Mouse (Mus musculus) retina, postnatal 7 days (tissue): Measurements from ENCODE around the gene Hnrnpr.

Experiments used
- DNase-seq: peaks from one replicate; pipeline ENCODE4 v3.0.0-alpha.2; 2012; ENCODE audit warnings: low read depth, low spot score

Hnrnpr gene

GRCm38 (mm10) chr4:136308355-136308754 is 2.4 kb upstream of the Hnrnpr start:
- no peak for DNase-seq

GRCm38 (mm10) chr4:136309780-136310179 is 962 bp upstream of the Hnrnpr start:
- DNase-seq, result no peak

DNA sequence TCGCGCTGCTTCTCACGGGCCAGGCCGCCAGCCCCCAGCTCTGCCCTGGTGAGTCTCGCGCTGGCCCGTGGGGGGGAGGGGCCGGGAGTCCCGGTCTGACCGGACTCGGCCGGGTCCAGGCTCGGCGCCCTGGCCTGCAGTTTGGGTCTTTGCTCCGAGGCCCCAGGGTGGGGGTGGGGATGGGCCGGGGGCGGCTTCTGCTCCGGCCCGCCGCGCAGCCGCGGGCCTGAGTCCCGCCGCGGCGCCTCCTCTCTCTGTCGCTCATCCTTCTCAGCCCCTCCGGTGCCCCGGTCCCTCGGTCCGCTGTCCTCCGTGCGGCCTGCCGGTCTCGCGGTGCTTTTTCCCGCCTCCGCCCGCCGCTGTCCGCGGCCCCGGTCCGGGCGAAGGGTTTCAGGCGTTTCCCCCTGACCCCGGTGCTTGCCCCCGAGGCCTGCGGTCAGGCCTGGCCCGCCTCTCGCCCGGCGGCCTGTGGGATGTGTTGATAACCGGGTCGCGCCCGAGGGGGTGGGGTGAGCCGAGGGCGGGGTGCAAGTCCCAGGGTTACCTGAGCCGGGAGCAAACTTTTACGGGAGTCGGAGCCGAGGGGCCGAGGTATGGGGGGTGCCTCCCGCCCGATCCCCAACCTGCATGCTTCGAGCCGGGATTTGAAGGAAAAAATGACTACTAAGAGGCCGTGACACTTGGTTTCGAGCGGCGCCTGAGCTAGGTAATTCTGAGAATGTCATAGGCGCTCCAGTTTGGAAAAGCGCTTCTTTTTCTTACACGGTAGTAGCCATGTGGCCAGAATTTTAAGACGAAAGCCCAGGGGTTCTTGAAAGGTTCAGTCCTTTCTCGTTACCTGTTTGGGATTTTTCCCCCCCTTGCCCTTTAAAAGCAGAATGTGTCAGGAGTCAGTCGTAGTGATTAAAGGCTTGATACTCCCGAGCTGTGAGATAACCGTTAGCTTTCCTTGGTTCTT is 579 bp downstream of the Hnrnpr start:
- no peak for DNase-seq

DNA sequence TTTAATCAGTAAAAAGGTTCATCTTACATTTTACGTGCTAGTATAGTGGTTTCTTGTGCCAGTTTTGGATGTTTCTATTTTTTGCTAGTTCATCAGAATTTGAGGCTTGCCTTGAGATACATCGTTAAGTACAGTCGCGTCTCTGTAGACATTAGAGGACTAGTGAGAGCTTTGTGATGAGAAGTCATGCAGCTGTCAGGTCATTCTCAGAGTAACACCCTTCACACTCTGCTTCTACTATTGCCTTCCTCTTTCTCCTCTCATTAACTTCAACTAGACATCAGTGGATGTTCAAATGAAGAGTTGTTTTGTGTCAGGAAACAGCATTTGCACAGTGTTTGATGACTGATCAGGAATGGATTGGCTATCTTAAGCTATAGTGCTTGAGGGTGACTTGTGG is 1.9 kb downstream of the Hnrnpr start:
- DNase-seq, result no peak

- no peak for DNase-seq
These were observed 6.9 kb downstream of the Hnrnpr start for GRCm38 (mm10) chr4:136317667-136318066.

GRCm38 (mm10) chr4:136320016-136320415 is 9.3 kb downstream of the Hnrnpr start:
- no peak for DNase-seq

DNA sequence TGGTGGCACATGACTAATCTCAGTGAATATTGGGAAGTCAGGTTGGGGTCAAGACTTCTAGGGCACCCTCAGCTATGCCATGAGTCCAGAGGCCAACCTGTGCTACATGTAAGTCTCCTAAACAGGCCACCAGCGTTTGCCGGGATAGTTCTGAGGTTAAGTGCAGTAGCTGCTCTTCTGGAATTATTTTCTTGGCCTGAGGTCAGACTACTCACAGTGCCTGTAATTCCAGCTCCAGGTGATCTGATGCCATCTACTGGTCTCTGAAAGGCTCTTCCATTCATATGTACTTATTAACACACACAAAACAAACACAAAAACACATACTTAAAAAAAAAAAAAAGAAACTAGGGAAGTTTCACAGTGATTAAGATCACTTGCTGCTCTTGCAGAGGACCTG is 13.5 kb downstream of the Hnrnpr start:
- DNase-seq, result no peak

- no peak for DNase-seq
These were observed 16.5 kb downstream of the Hnrnpr start for GRCm38 (mm10) chr4:136327238-136327637.

GRCm38 (mm10) chr4:136328115-136328514 is 17.4 kb downstream of the Hnrnpr start:
- DNase-seq, result no peak

- no peak for DNase-seq
These were observed 21.0 kb downstream of the Hnrnpr start for GRCm38 (mm10) chr4:136331709-136332108.

- DNase-seq, result no peak
These were observed 22.4 kb downstream of the Hnrnpr start for GRCm38 (mm10) chr4:136333191-136333590.

DNA sequence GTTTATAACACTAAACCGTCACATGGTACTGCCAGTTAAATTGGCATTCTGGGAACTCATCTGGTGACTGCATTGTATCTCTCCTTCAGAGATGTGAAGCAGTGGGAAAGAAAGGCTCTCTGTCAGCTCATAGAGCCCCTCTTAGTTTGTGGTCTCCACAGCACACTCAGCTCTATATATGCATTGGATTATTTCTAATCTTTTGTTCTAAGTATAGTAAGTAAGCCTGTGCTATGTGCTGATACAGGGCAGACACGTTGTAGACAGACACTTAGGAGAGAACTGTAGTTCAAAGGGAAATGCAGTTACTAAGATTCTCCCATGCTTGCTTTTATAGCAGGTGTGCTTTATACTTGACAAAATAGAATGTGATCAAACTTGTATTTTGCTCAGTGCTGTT is 24.3 kb downstream of the Hnrnpr start:
- no peak for DNase-seq

GRCm38 (mm10) chr4:136337129-136337528 is 26.4 kb downstream of the Hnrnpr start:
- DNase-seq, result no peak

DNA sequence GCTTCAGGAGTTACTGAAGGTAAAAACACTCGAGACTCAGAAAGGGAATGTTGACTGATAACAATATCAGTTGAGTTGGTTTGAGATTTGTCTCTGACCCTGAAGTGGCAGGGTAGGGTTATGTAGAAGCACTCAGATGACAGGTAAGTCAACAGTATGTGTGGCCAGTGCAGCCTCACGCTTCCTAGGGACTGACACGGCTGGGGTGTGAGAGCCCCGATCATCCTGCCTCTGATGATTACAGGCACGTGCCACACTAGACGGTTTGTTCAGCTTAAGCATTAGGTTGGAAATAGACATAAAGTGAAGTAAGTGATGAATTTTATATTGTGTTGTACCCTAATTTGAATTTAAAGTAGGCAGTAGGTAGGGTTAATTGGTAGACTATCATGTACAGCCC is 38.9 kb downstream of the Hnrnpr start:
- DNase-seq, result no peak

DNA sequence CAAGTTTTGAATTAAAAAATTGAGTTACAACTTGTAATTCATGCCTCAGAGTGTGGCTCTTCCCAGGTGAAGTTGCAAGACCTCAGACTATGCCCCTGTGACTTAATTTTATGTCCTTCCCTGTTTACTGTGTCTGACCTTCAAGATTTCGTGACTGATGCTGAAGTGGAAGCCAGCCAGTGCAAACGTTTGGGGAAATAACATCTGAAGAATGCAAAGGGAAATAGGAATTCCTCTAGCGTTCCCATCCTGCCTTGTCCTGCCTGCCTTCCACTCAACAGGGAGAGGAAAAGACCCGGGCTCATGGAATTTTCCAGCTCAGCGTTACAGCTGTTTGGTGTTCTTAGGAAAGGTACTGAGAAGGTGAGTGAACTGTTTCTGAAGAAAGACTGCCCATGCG is 46.3 kb downstream of the Hnrnpr start:
- DNase-seq, result no peak

GRCm38 (mm10) chr4:136357429-136357828 is 46.7 kb downstream of the Hnrnpr start:
- DNase-seq, result no peak

- DNase-seq, result no peak
These were observed 57.1 kb downstream of the Hnrnpr start for GRCm38 (mm10) chr4:136367856-136368255.

DNA sequence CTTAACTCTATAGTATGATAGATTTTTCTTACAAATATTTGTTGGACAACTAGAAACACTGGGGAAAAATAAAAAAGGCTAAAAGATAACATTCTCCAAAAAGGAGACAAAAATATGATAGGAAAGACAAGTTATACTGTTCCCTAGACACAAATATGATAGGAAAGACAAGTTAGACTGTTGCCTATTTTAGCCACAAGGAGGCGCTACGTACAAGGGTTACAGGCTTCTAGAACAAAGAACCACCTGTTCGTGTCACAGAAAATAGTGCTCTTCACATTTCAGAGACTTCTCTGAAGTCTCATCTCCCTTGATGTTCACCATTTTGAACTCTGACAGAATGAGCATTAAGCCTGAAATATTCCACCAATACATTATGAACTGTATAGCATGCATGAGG is 59.0 kb downstream of the Hnrnpr start:
- peak; percentile 67 for DNase-seq

DNA sequence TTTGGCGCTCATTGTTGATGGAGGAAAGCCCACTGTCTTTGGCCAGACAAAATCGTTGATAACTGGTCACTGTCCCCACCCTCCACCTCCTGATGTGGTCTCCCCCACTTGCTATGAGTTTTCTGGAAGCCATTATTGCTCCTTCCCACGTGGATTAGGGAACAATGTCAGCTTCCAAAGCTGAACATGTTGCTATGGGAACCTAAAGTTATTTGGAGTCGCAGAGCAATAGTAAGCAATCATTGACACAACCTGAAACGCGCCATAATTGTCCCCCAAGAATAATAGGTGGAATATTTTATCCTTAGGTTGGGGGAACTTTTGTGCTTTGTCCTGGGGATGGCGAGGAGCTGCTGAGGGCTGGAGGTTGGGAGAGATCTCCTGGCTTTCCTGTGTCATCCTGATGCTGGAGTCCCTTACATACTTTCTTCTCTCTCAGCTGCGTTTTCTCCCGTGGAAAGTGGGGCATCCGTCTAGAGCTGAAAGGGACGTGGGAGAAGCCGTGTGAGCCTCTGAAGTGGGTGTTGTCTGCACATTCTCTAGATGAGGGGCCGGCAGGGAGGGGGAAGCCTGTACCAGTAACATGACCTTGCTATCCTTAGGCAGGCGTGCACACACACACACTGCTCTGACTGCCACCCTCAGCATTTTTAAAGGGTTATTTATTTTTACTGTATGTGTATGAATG is 62.9 kb downstream of the Hnrnpr start:
- DNase-seq, result no peak

DNA sequence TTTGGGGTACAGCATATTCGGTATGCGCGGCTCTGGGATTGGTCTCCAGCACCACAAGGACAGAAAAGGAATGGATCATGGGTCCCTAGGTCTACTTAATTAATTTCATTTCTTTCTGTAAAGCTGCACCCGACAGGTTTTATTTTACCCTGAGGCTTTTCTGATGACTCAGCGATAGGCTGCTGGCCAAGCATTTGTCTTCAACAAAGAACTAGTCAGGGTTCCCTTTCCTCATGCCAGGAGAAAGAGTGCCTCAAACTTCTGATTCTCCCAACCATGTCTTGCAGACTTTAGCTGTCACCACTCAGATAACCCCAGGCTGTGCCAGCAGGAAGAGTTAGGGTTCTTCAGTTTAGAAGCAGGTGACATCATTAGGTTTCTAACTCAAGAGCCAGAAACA is 66.3 kb downstream of the Hnrnpr start:
- no peak for DNase-seq

DNA sequence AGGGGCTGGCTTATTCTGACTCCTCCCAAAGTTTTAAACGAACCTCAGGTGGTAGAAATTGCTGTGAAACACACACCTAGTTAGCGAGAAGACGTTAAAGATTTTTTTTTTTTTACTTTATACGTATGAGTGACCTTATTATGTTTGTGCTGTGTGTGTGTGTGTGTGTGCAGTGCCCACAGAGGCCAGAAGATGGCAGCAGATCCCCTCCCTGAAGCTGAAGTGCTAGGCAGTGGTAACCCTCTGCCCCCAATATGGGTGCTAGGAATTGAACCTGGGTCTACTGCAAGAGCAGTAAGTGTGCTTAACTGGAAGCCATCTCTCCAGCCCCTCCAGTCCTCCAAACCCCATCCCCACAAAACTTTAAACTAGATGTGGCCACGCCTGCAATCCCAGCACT is 72.3 kb downstream of the Hnrnpr start:
- no peak for DNase-seq

DNA sequence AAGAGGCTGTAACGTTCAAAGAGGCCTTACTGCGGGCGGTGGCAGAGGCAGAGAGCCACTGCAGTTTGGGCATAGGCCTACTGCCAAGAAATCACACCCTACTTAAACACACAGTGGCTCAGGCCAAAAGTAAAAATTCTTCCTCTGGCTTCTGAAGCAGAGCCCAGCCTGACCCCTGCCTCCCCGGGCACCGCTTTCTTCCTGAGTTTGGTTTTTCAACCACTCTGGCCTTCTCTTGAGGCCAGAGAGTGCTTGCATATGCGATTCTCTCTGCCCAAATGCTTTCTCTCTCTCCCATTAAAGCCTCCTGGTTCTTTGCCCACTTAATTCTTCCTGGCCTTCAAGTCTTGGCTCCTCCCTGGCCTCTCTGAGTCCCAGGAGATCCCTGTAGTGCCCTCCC is 73.1 kb downstream of the Hnrnpr start:
- no peak for DNase-seq

GRCm38 (mm10) chr4:136387261-136387660 is 76.5 kb downstream of the Hnrnpr start:
- no peak for DNase-seq
